Mouse (Mus musculus) cerebellum, adult 2 months (tissue): ENCODE measurements around the gene Cfap61. TPM values are rescaled to one million over a fixed set of nuclear protein-coding genes. Genes with fewer than 3 reads are reported as not detected.

Experiments
- DNase-seq, 2 experiments: peaks; one replicate each; pipeline ENCODE4 v3.0.0; 2021
- H3K27ac ChIP-seq: fragments of 200-500 bp; 2 replicates; pipeline ENCODE4 v1.5.1; 2012; ENCODE audit warnings: low read length, control low read depth, inconsistent platforms; ENCODE audit not compliant: insufficient read depth
- H3K27me3 ChIP-seq: fragments of 200-500 bp; 2 replicates; pipeline ENCODE4 v1.6.1; 2012; ENCODE audit warnings: inconsistent platforms, mild to moderate bottlenecking, low read length, moderate library complexity; ENCODE audit not compliant: control insufficient read depth, insufficient read depth
- H3K4me1 ChIP-seq: fragments of 200-500 bp; 2 replicates; pipeline ENCODE4 v1.6.1; 2011; ENCODE audit warnings: low read length; ENCODE audit not compliant: control insufficient read depth, insufficient read depth
- H3K4me3 ChIP-seq: fragments of 200-500 bp; replicated peaks from 2 replicates; pipeline ENCODE3; 2011; ENCODE audit warnings: mild to moderate bottlenecking, low read depth, low read length, control low read depth; ENCODE audit not compliant: insufficient read depth
- CTCF ChIP-seq: fragments of 200-500 bp; IDR thresholded peaks from 2 replicates; pipeline ENCODE4 v1.5.1; 2011; ENCODE audit warnings: low read depth, mild to moderate bottlenecking, control low read depth, low read length, moderate library complexity, borderline replicate concordance; ENCODE audit not compliant: insufficient read depth
- POLR2A ChIP-seq: fragments of 200-500 bp; IDR thresholded peaks from 2 replicates; pipeline ENCODE4 v1.6.1; 2011; ENCODE audit warnings: low read length, control low read depth, borderline replicate concordance; ENCODE audit not compliant: insufficient read depth
- WGBS: fragments of 180-500 bp; shearing (Covaris S2); methylation state at CpG from one replicate; pipeline ENCODE4 v1.1.7; 2018; 5-methylcytosine and 5-hydroxymethylcytosine counted together
- polyA plus RNA-seq: library from polyadenylated mRNA; depleted of rRNA; stranded (reverse); fragments of >200 nt; gene quantifications from 2 replicates; pipeline ENCODE4 v1.2.3, GENCODE M21; 2012

Gene Cfap61
- polyA plus RNA-seq, 1 experiment, result 1.0 TPM

- peak; percentile 86 to 88 for DNase-seq
- Histone ChIP-seq H3K4me3 (peak overlapping the region; percentile 28), H3K27me3 (no peaks in the 10 kb centered on the region; the same call in 1 of the 2 replicates), H3K4me1 (peaks cover 12% of the 10 kb centered on the region), H3K27ac (no peak overlapping the region)
- 9% methylated on average over 24 of the region's 24 CpGs for WGBS
- TF ChIP-seq POLR2A (no peak), CTCF (no peak)
These were observed 110.6 kb downstream of the Cfap61 start for GRCm38 (mm10) chr2:146044926-146045890.

- WGBS, result 88% methylated on average over 4 of the region's 4 CpGs
- DNase-seq, result no peak
- no peaks in the 10 kb centered on the region; the same call in 1 of the 2 replicates for H3K27me3 ChIP-seq
- peaks cover 12% of the 10 kb centered on the region for H3K4me1 ChIP-seq
- H3K4me3 ChIP-seq, result no peak overlapping the region
- H3K27ac ChIP-seq, result no peak overlapping the region
- no peak for TF ChIP-seq CTCF
- no peak for TF ChIP-seq POLR2A
These were observed 113.1 kb downstream of the Cfap61 start for GRCm38 (mm10) chr2:146047691-146048090.

GRCm38 (mm10) chr2:146048221-146048829 is 113.7 kb downstream of the Cfap61 start:
- Histone ChIP-seq H3K27me3 (no peaks in the 10 kb centered on the region; the same call in 1 of the 2 replicates), H3K4me3 (no peak overlapping the region), H3K4me1 (peaks cover 12% of the 10 kb centered on the region), H3K27ac (no peak overlapping the region)
- DNase-seq, result no peak
- TF ChIP-seq POLR2A, result no peak
- TF ChIP-seq CTCF, result no peak
- WGBS, result 45% methylated on average over 17 of the region's 17 CpGs

- H3K4me1 ChIP-seq, result peaks cover 12% of the 10 kb centered on the region
- H3K27me3 ChIP-seq, result no peaks in the 10 kb centered on the region; the same call in 1 of the 2 replicates
- 95% methylated on average over 5 of the region's 5 CpGs for WGBS
- no peak overlapping the region for H3K4me3 ChIP-seq
- no peak overlapping the region for H3K27ac ChIP-seq
- DNase-seq, result no peak
- TF ChIP-seq CTCF, result no peak
- TF ChIP-seq POLR2A, result no peak
These were observed 114.8 kb downstream of the Cfap61 start for GRCm38 (mm10) chr2:146049339-146049738.

- H3K27ac ChIP-seq, result no peak overlapping the region
- TF ChIP-seq CTCF, result no peak
- TF ChIP-seq POLR2A, result no peak
- no peaks in the 10 kb centered on the region; the same call in 1 of the 2 replicates for H3K27me3 ChIP-seq
- H3K4me1 ChIP-seq, result peaks cover 12% of the 10 kb centered on the region
- no peak for DNase-seq
- WGBS, result 65% methylated on average over 3 of the region's 3 CpGs
- H3K4me3 ChIP-seq, result no peak overlapping the region
These were observed 115.5 kb downstream of the Cfap61 start for GRCm38 (mm10) chr2:146050069-146050468.

GRCm38 (mm10) chr2:146051334-146051733 is 116.8 kb downstream of the Cfap61 start:
- H3K4me3 ChIP-seq, result no peak overlapping the region
- H3K4me1 ChIP-seq, result 0 out of 2 replicates have a peak, but pooled peaks cover 2% of the 10 kb centered on the region
- TF ChIP-seq CTCF (no peak), POLR2A (no peak)
- DNase-seq, result no peak
- H3K27me3 ChIP-seq, result no peaks in the 10 kb centered on the region; the same call in 1 of the 2 replicates
- WGBS, result 90% methylated on average over 4 of the region's 4 CpGs
- H3K27ac ChIP-seq, result no peak overlapping the region

DNA sequence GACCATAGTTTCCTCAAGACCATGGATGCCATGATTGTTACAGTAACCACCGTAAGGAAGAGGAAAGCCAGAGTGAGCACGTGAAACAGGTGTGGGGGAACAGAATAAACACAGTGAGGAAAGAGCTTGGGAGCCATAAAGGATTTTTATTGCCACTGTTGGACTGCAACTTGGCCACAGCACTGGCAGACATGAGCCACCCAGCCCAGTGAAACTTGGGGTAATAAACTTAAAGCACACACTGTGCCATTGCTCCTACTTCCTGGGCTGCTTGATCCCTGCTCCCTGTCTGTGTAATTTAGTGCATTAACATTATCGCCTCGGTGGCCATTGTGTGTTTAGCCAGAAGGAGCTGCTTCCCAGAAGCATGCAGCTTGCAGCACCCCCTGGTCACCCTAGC is 122.5 kb downstream of the Cfap61 start:
- WGBS, result 88% methylated on average over 4 of the region's 4 CpGs
- Histone ChIP-seq H3K4me3 (no peak overlapping the region), H3K27me3 (peaks cover 2% of the 10 kb centered on the region; the same call in 1 of the 2 replicates), H3K27ac (no peak overlapping the region), H3K4me1 (no peaks in the 10 kb centered on the region; the same call in 1 of the 2 replicates)
- TF ChIP-seq CTCF (no peak), POLR2A (no peak)
- no peak for DNase-seq
